28 mouse cellular contexts compared by ENCODE assay signal in the genomic region with DNA sequence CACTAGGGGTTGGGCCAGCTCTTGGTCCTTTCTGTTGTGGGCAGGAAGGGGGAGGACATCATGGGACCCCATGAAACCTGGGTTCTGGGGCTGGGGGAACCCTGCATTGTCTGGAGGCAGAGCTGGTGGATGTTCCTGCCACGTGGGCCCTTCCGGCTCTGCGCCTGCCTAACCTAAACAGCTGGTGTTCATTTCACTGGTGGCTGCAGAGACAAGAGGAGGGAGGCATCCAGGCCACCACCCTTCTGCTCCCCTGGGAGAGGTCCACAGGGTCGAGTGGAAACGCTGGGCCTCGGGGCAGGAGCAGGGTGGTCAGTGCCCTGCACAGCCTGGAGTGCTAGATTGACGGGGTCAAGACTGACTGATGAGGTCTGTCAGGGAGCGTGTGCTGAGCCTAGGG.
DNase-seq lines count a peak whose midpoint lies in the region; ATAC-seq and TF ChIP-seq lines count a peak whose summit lies in the region.
"Had no signal": no experiment of that assay in that cellular context is flagged by ENCODE, and none has a peak within 500 bp of the region (broad histone marks: within the 10 kb centered on the region; RNA-seq: fewer than 3 reads in every experiment).

No protein-coding gene starts in this region.

- H3K4me3 ChIP-seq in lung, postnatal 0 days (ENCODE audit: low read depth, low read length), result no peak overlapping the region
- H3K4me3 ChIP-seq in limb, embryonic 10.5 days, result no peak overlapping the region
- H3K4me3 ChIP-seq: embryonic facial prominence, embryonic 15.5 days; forebrain, embryonic 15.5 days; heart, adult 2 months; heart, embryonic 10.5 days; heart, embryonic 13.5 days; hindbrain, embryonic 12.5 days had no signal

- no peaks in the 10 kb centered on the region for H3K9me3 ChIP-seq in lung, postnatal 0 days (ENCODE audit: low read length)
- no peaks in the 10 kb centered on the region for H3K9me3 ChIP-seq in limb, embryonic 10.5 days (replicated peaks)
- H3K9me3 ChIP-seq: embryonic facial prominence, embryonic 15.5 days; forebrain, embryonic 15.5 days; heart, embryonic 10.5 days; heart, embryonic 13.5 days; hindbrain, embryonic 12.5 days had no signal

- H3K9ac ChIP-seq in lung, postnatal 0 days (replicated peaks; ENCODE audit: low read depth), result no peak overlapping the region
- H3K9ac ChIP-seq: embryonic facial prominence, embryonic 15.5 days; forebrain, embryonic 15.5 days; heart, embryonic 13.5 days; hindbrain, embryonic 12.5 days had no signal

- H3K4me1 ChIP-seq in lung, postnatal 0 days (ENCODE audit: insufficient read depth, low read depth, low read length), result peaks cover 4% of the 10 kb centered on the region; the same call in 1 of the 2 replicates
- H3K4me1 ChIP-seq in limb, embryonic 10.5 days, result peaks cover 55% of the 10 kb centered on the region

- H3K36me3 ChIP-seq in lung, postnatal 0 days (ENCODE audit: insufficient read depth, low read length), result 0 out of 2 replicates have a peak, but pooled peaks cover 6% of the 10 kb centered on the region
- peaks cover 93% of the 10 kb centered on the region for H3K36me3 ChIP-seq in limb, embryonic 10.5 days

- no peak overlapping the region for H3K27ac ChIP-seq in lung, postnatal 0 days (ENCODE audit: low read length)
- H3K27ac ChIP-seq in limb, embryonic 10.5 days, result peak overlapping the region; percentile 46; the same call in 1 of the 2 replicates
- H3K27ac ChIP-seq: embryonic facial prominence, embryonic 15.5 days; forebrain, embryonic 15.5 days; heart, adult 2 months; heart, embryonic 10.5 days; heart, embryonic 13.5 days; hindbrain, embryonic 12.5 days had no signal

- H3K27me3 ChIP-seq in lung, postnatal 0 days (replicated peaks; ENCODE audit: insufficient read depth, low read length), result no peaks in the 10 kb centered on the region
- no peaks in the 10 kb centered on the region for H3K27me3 ChIP-seq in limb, embryonic 10.5 days (ENCODE audit: low read depth, poor library complexity, severe bottlenecking)
- H3K27me3 ChIP-seq: embryonic facial prominence, embryonic 15.5 days; forebrain, embryonic 15.5 days; heart, embryonic 13.5 days; hindbrain, embryonic 12.5 days had no signal

- DNase-seq in heart, adult 11 months, result peak; percentile 96
- no peak for DNase-seq in heart, adult 18-20 months
- no peak for DNase-seq in lung, postnatal 0 days (ENCODE audit: low spot score)
- DNase-seq in lung, postnatal 10 days, result no peak
- DNase-seq in thymus, postnatal 4 days, result peak; percentile 28
- no peak for DNase-seq in thymus, postnatal 0 days (ENCODE audit: low spot score)
- no peak for DNase-seq in limb, embryonic 10.5 days (ENCODE audit: low spot score)
- DNase-seq: adrenal gland, adult 8-10 months; adrenal gland, postnatal 25 days; cerebellum, adult 11-12 months; cerebellum, adult 8-10 months; cerebellum, postnatal 10 days; cerebellum, postnatal 36 days; embryo, embryonic 11 days; gastrocnemius, postnatal 10 days; gastrocnemius, postnatal 36 days; heart, adult 2 months; heart, postnatal 14 days; heart, postnatal 4 days had no signal

- ATAC-seq in lung, postnatal 0 days, result peak; percentile 27; the same call in 1 of the 2 replicates
- no peak for ATAC-seq in erythroid progenitor cell, adult 5-6 weeks (replicated peaks; ENCODE audit: low FRiP score, poor library complexity, severe bottlenecking)
- ATAC-seq: activated CD4-positive, CD25-positive, alpha-beta regulatory T cell, adult 4 months; CD4-positive, CD25-positive, alpha-beta regulatory T cell, adult 4 months; forebrain, embryonic 15.5 days; intestine, postnatal 0 days had no signal

- no peak for TF ChIP-seq CTCF in lung, postnatal 0 days (IDR thresholded peaks at IDR 0.05)

- no peak overlapping the region for H3K4me2 ChIP-seq in lung, postnatal 0 days (replicated peaks; ENCODE audit: low read depth, low read length)
- H3K4me2 ChIP-seq: embryonic facial prominence, embryonic 15.5 days; forebrain, embryonic 15.5 days; heart, embryonic 13.5 days; hindbrain, embryonic 12.5 days had no signal

- WGBS in lung, postnatal 0 days, result 71% methylated on average over 8 of the region's 8 CpGs
- WGBS in limb, embryonic 10.5 days, result 74% methylated on average over 8 of the region's 8 CpGs

- TF ChIP-seq EP300 in lung, postnatal 0 days (IDR thresholded peaks at IDR 0.05), result no peak

Comparison
In these comparisons a context has a peak if more than half of its experiments do, and no peak if none do; other contexts are left out.
1. DNase-seq: peak in heart, adult 11 months (single experiment) and thymus, postnatal 4 days (single experiment); none in heart, adult 18-20 months (0 of 2), lung, postnatal 0 days (single experiment), lung, postnatal 10 days (single experiment), thymus, postnatal 0 days (single experiment) and limb, embryonic 10.5 days (single experiment).